Mouse (Mus musculus) kidney, adult 2 months (tissue): ENCODE measurements at regions not wholly inside any gene's neighbourhood (a gene's known extent, or its start where the extent isn't known, plus 50 kb on each side); places are given as distances from the start of the nearest gene placed in this dataset.

ENCODE experiments used
- DNase-seq: peaks from one replicate; pipeline ENCODE4 v3.0.0; 2021
- H3K27ac ChIP-seq: fragments of 200-500 bp; 2 replicates; pipeline ENCODE4 v1.5.1; 2012; ENCODE audit warnings: low read depth, low read length, control low read depth, inconsistent platforms; ENCODE audit not compliant: insufficient read depth
- H3K27me3 ChIP-seq: fragments of 200-500 bp; replicated peaks from 2 replicates; pipeline ENCODE4 v1.6.1; 2012; ENCODE audit warnings: mild to moderate bottlenecking, moderate library complexity, low read length, inconsistent platforms; ENCODE audit not compliant: control insufficient read depth, insufficient read depth
- H3K36me3 ChIP-seq: fragments of 200-500 bp; 2 replicates; pipeline ENCODE4 v1.6.1; 2012; ENCODE audit warnings: mild to moderate bottlenecking, moderate library complexity, low read length, inconsistent platforms; ENCODE audit not compliant: control insufficient read depth, insufficient read depth
- H3K4me1 ChIP-seq: fragments of 200-500 bp; 2 replicates; pipeline ENCODE4 v1.6.1; 2011; ENCODE audit warnings: low read length; ENCODE audit not compliant: control insufficient read depth, insufficient read depth
- H3K4me3 ChIP-seq: fragments of 200-500 bp; 2 replicates; pipeline ENCODE4 v1.5.1; 2011; ENCODE audit warnings: mild to moderate bottlenecking, low read depth, low read length, control low read depth; ENCODE audit not compliant: insufficient read depth
- CTCF ChIP-seq: fragments of 200-500 bp; conservative IDR thresholded peaks from 2 replicates; pipeline ENCODE4 v1.5.1; 2011; ENCODE audit warnings: low read depth, mild to moderate bottlenecking, control low read depth, low read length, moderate library complexity, mixed read lengths; ENCODE audit not compliant: insufficient read depth, insufficient read length
- POLR2A ChIP-seq: fragments of 200-500 bp; IDR thresholded peaks from one replicate; pipeline ENCODE4 v1.6.1; 2011; ENCODE audit warnings: low read depth, low read length, control low read depth
- WGBS: fragments of 180-500 bp; shearing (Covaris S2); methylation state at CpG from one replicate; pipeline ENCODE4 v1.1.7; 2018; 5-methylcytosine and 5-hydroxymethylcytosine counted together

DNA sequence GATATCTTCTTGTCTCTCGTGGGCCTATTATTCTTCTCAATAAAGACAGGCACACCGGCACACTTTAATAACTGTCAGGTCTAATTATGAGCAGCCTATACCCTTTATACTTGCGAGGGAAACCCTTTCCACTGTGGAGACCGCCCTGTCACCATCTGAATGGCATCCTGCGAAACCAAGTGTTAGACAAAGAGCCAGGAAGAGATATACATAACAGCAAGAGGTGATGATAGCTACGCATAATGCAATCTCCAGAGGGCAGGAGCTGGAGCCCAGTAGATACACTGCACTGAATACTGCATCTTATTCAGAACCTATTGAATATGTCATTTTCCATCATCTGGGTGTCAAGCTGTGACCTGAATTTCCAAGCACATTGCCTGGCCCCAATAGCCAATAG is 187.7 kb downstream of the Kit start:
- Histone ChIP-seq H3K27me3 (no peaks in the 10 kb centered on the region), H3K4me3 (no peak overlapping the region), H3K27ac (no peak overlapping the region), H3K36me3 (no peaks in the 10 kb centered on the region), H3K4me1 (no peaks in the 10 kb centered on the region)
- DNase-seq = no peak
- 80% methylated on average over 6 of the region's 6 CpGs for WGBS
- TF ChIP-seq POLR2A (no peak), CTCF (no peak)

DNA sequence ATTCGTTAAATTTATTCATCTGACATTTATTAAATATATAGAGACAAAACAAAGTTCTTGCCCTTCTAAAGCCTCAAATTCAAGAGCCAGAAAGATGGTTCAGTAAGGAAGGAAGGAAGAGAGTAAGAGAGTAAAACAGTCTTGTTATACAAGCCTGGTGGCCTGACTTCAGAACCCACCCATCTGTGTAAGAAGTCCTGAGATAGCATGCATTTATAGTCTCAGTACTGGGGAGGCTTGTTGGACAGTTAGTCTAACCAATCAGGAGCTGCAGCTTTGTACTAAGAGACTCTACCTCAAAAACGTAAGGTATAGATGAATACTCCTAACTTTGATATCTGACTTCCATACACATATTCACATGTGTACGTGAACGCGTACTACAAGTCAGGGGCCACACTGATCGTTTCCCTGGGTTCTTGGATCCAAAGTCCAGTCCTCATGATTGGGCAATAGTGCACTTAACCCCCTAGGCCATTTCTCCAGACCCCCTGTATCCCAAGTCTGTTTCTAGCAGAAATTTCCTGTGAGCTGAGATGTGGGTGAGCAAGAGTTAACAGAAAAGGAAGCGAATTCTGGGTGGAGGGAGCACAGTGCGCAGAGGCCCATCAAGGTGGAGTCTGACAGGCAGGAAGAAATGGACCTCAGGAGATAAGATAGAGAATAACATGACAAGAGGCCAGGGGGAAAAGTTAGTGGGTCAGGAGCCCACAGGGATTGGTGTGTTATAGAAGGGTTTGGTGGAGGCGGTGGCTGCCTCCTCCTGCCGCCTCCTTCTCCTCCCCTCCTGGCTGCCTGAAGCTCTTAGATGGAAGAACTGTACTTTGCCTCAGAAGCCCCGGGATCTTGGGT is 187.0 kb downstream of the Kit start:
- TF ChIP-seq CTCF (no peak), POLR2A (no peak)
- no peak for DNase-seq
- WGBS = 80% methylated on average over 11 of the region's 11 CpGs
- Histone ChIP-seq H3K4me3 (no peak overlapping the region), H3K27me3 (no peaks in the 10 kb centered on the region), H3K36me3 (no peaks in the 10 kb centered on the region), H3K27ac (no peak overlapping the region), H3K4me1 (no peaks in the 10 kb centered on the region)

DNA sequence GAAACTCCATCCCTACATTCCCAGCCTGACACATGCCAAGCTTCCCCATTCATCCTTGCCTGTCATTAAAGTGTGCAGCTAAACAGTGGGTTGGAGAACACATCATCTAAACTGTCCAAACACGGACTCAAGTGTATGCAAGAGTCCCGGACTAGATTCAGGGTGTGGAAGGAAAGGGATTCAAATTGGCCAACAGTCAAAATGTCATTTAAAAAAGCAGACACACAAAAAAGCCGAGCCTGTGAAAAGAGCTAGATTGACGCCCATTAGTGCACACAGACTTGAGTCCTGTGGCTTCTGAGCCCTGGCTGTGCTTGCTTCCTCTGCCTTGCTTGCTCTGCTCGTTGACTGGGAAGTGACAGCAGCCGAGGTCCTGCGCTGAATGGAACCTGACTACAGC is 181.5 kb downstream of the Kit start:
- no peak overlapping the region for H3K4me3 ChIP-seq
- H3K27me3 ChIP-seq = no peaks in the 10 kb centered on the region
- DNase-seq = no peak
- H3K36me3 ChIP-seq = no peaks in the 10 kb centered on the region
- H3K4me1 ChIP-seq = no peaks in the 10 kb centered on the region
- no peak overlapping the region for H3K27ac ChIP-seq
- TF ChIP-seq CTCF = no peak
- TF ChIP-seq POLR2A = no peak
- 67% methylated on average over 7 of the region's 7 CpGs for WGBS

DNA sequence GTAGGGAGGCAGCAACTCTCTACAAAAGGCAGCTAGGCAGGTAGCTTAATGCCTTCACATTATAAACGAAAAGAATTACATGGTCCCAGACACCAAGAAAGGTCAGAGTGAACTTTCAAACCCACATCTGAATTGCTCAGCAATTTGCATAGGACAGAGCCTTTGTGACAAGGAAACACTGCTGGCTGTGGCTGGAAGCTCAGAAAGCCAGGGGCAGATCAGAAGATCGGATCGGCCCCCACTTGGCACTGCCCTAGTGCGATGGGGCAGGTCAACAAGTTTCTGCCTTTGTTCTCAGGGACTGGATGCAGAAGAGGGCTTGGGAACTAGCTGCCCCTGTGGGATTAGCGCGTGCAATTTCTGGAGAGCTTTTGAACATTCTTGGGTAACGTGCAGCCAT is 179.6 kb downstream of the Kit start:
- WGBS = 65% methylated on average over 7 of the region's 7 CpGs
- Histone ChIP-seq H3K4me1 (no peaks in the 10 kb centered on the region), H3K27ac (no peak overlapping the region)

DNA sequence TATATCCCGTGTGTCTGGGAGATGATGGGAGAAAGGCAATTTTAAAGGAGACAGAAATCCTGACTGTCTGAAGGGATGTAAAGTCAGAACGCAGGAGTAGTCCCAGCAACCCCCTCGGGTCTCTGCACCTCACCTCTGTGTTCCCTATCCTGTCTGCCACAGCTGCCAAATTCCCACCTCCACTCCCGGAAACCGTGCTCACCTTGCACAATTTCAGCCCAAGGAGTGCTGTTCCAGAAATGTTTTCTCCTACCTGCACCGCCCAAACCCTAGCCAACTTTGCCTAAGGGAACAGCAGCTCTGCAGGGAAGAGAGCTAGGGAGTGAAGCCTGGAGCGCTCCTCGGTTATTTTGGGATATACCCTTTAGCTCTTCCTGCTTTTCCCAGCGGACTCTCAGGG is 170.6 kb downstream of the Kit start:
- H3K27ac ChIP-seq = no peak overlapping the region
- H3K36me3 ChIP-seq = no peaks in the 10 kb centered on the region
- no peak for DNase-seq
- 76% methylated on average over 9 of the region's 9 CpGs for WGBS
- H3K27me3 ChIP-seq = no peaks in the 10 kb centered on the region
- TF ChIP-seq POLR2A = no peak
- no peaks in the 10 kb centered on the region for H3K4me1 ChIP-seq
- H3K4me3 ChIP-seq = no peak overlapping the region

More for the DNA sequence above, 179.6 kb downstream of the Kit start:
- Histone ChIP-seq H3K27me3 (no peaks in the 10 kb centered on the region), H3K36me3 (no peaks in the 10 kb centered on the region), H3K4me3 (no peak overlapping the region)
- DNase-seq = no peak
- no peak for TF ChIP-seq POLR2A

DNA sequence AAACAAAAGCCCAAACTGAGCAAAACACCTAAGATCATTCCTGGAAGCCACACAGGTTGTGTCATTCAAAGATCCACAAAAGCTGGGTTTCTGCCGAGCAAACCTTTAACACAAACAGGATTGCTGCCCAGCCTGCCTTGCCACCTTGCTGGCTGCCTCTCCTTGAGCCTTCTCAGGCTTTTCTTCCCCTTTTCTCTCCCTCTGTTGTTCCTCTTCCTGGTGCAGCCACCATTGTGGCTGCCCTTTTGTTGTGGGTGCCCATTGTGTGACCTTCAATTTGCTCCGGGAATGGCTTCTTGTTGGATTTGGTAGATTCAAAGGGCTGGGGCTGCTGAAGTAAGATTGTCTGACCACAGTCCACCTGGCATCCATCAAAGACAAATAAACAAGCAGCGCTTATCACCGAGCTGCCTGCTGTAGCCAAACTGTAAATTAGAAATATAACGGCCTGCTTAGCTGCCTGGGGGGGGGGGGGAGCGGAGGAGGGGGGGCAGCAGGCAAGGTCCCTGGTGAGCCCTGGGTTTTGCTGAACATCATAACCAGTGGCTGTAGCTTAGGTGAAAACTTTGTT is 169.8 kb downstream of the Kit start:
- Histone ChIP-seq H3K36me3 (no peaks in the 10 kb centered on the region), H3K27ac (no peak overlapping the region), H3K27me3 (no peaks in the 10 kb centered on the region), H3K4me1 (no peaks in the 10 kb centered on the region), H3K4me3 (no peak overlapping the region)
- DNase-seq = no peak
- TF ChIP-seq CTCF = no peak
- TF ChIP-seq POLR2A = no peak
- WGBS = 31% methylated on average over 6 of the region's 6 CpGs

DNA sequence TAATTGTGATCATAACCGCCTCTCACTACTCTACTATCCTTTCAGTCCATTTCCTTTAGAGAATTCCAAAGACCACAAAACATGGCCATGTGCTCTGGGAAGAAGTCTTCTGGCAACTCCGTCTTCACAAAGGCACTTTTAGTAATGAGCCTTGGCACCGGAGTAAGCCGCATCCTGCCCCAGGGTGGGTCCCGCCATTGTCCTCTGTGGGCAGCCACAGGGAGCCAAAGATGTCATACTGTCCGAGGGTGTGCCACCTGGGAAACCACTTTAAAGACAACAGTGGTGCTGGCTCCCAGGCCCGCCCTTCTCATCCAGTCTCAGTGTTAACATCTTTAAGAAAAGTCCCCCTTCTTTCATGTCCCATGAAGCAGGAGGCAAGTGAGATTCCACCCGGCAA is 164.6 kb downstream of the Kit start:
- TF ChIP-seq POLR2A = no peak
- no peak for TF ChIP-seq CTCF
- no peaks in the 10 kb centered on the region for H3K4me1 ChIP-seq
- WGBS = 68% methylated on average over 8 of the region's 8 CpGs
- DNase-seq = no peak
- no peak overlapping the region for H3K4me3 ChIP-seq
- no peak overlapping the region for H3K27ac ChIP-seq
- no peaks in the 10 kb centered on the region for H3K36me3 ChIP-seq
- no peaks in the 10 kb centered on the region for H3K27me3 ChIP-seq
